Mouse (Mus musculus): ENCODE data around the gene Ctcf. TPM values are rescaled to one million over a fixed set of nuclear protein-coding genes. Genes with fewer than 3 reads are reported as not detected.

Gene Ctcf
- total RNA-seq, 1 experiment: 65.5 TPM

GRCm38 (mm10) chr8:105677891-105678290 lies 41.5 kb downstream of the Ctcf start:
- TF ChIP-seq CHD2 (IDR thresholded peaks at IDR 0.05; ENCODE audit: low read depth, low read length): no peak
- no peak for DNase-seq (ENCODE audit: low read depth, low spot score)
- H3K9me3 ChIP-seq (ENCODE audit: control insufficient read depth, insufficient read depth, low read depth, low read length): no peaks in the 10 kb centered on the region
- peaks cover 42% of the 10 kb centered on the region for H3K36me3 ChIP-seq (ENCODE audit: control insufficient read depth, insufficient read depth, low read length, poor library complexity, severe bottlenecking)
- H3K4me3 ChIP-seq (ENCODE audit: insufficient read depth in 1 of 2, low read depth in 1 of 2, low read length in 2 of 2, poor library complexity in 1 of 2, severe bottlenecking in 1 of 2): no peak overlapping the region
- no peak overlapping the region for H3K9ac ChIP-seq (ENCODE audit: insufficient read depth, low read depth, low read length, poor library complexity, severe bottlenecking)
- no peak overlapping the region for H3K27ac ChIP-seq (ENCODE audit: insufficient read depth, low read depth, low read length, poor library complexity, severe bottlenecking)
- in situ Hi-C loops (cut with MboI; ENCODE audit: low sequenced_read_pairs in 2 of 2, unreplicated experiment in 2 of 2): no loop called here
- H3K4me1 ChIP-seq (ENCODE audit: control insufficient read depth in 2 of 2, insufficient read depth in 2 of 2, low read length in 2 of 2, poor library complexity in 1 of 2): no peaks in the 10 kb centered on the region

GRCm38 (mm10) chr8:105685325-105685724 lies 49.0 kb downstream of the Ctcf start:
- Histone ChIP-seq H3K27ac (ENCODE audit: insufficient read depth, low read depth, low read length, poor library complexity, severe bottlenecking) (no peak overlapping the region), H3K9ac (ENCODE audit: insufficient read depth, low read depth, low read length, poor library complexity, severe bottlenecking) (peak overlapping the region; percentile 54; the same call in 1 of the 2 replicates), H3K9me3 (ENCODE audit: control insufficient read depth, insufficient read depth, low read depth, low read length) (no peaks in the 10 kb centered on the region), H3K4me1 (ENCODE audit: control insufficient read depth in 2 of 2, insufficient read depth in 2 of 2, low read length in 2 of 2, poor library complexity in 1 of 2) (peaks cover 3 to 14% of the 10 kb centered on the region in 2 experiments; a peak in 3 of 4 replicates), H3K4me3 (ENCODE audit: insufficient read depth in 1 of 2, low read depth in 1 of 2, low read length in 2 of 2, poor library complexity in 1 of 2, severe bottlenecking in 1 of 2) (peak overlapping the region in 1 of 2 experiments; percentile 50; a peak in 1 of 4 replicates), H3K36me3 (ENCODE audit: control insufficient read depth, insufficient read depth, low read length, poor library complexity, severe bottlenecking) (peaks cover 17% of the 10 kb centered on the region)
- in situ Hi-C loops (cut with MboI; ENCODE audit: low sequenced_read_pairs in 2 of 2, unreplicated experiment in 2 of 2): no loop called here
- no peak for DNase-seq (ENCODE audit: low read depth, low spot score)
- no peak for TF ChIP-seq CHD2 (IDR thresholded peaks at IDR 0.05; ENCODE audit: low read depth, low read length)
- TF ChIP-seq ZNF384 (IDR thresholded peaks at IDR 0.05; ENCODE audit: low read depth, low read length): 0 out of 2 replicates have a peak, but pooled peaks have one; percentile 9

GRCm38 (mm10) chr8:105685796-105686308 lies 49.5 kb downstream of the Ctcf start, which contains the start of gene Carmil2:
Gene Carmil2 (plus strand): TSS chr8:105686274.
- in situ Hi-C loops (cut with MboI; ENCODE audit: low sequenced_read_pairs in 2 of 2, unreplicated experiment in 2 of 2): no loop called here
- H3K27ac ChIP-seq (ENCODE audit: insufficient read depth, low read depth, low read length, poor library complexity, severe bottlenecking): peak within 1 kb of the TSS; percentile 47; the same call in 1 of the 2 replicates

GRCm38 (mm10) chr8:105686551-105686950 lies 50.2 kb downstream of the Ctcf start:
- Histone ChIP-seq H3K4me3 (ENCODE audit: insufficient read depth in 1 of 2, low read depth in 1 of 2, low read length in 2 of 2, poor library complexity in 1 of 2, severe bottlenecking in 1 of 2) (peak overlapping the region; percentile 50 to 56; a peak in 3 of 4 replicates), H3K27ac (ENCODE audit: insufficient read depth, low read depth, low read length, poor library complexity, severe bottlenecking) (no peak overlapping the region), H3K9me3 (ENCODE audit: control insufficient read depth, insufficient read depth, low read depth, low read length) (no peaks in the 10 kb centered on the region), H3K9ac (ENCODE audit: insufficient read depth, low read depth, low read length, poor library complexity, severe bottlenecking) (peak overlapping the region; percentile 54), H3K36me3 (ENCODE audit: control insufficient read depth, insufficient read depth, low read length, poor library complexity, severe bottlenecking) (peaks cover 7% of the 10 kb centered on the region), H3K4me1 (ENCODE audit: control insufficient read depth in 2 of 2, insufficient read depth in 2 of 2, low read length in 2 of 2, poor library complexity in 1 of 2) (peaks cover 3 to 14% of the 10 kb centered on the region in 2 experiments; a peak in 3 of 4 replicates)
- in situ Hi-C loops (cut with MboI; ENCODE audit: low sequenced_read_pairs in 2 of 2, unreplicated experiment in 2 of 2): no loop called here
- DNase-seq (ENCODE audit: low read depth, low spot score): no peak
- TF ChIP-seq CHD2 (IDR thresholded peaks at IDR 0.05; ENCODE audit: low read depth, low read length) (no peak), ZNF384 (IDR thresholded peaks at IDR 0.05; ENCODE audit: low read depth, low read length) (no peak), MAFK (IDR thresholded peaks at IDR 0.05; ENCODE audit: insufficient read depth, low read depth, low read length) (no peak), HCFC1 (IDR thresholded peaks at IDR 0.05; ENCODE audit: borderline replicate concordance, insufficient read depth, low read length) (no peak), ZC3H11A (IDR thresholded peaks at IDR 0.05; ENCODE audit: borderline replicate concordance, low read depth, low read length) (no peak)

More at GRCm38 (mm10) chr8:105685796-105686308, 49.5 kb downstream of the Ctcf start, which contains the start of gene Carmil2:
- Histone ChIP-seq H3K36me3 (ENCODE audit: control insufficient read depth, insufficient read depth, low read length, poor library complexity, severe bottlenecking) (peaks cover 12% of the 10 kb centered on the region), H3K4me1 (ENCODE audit: control insufficient read depth in 2 of 2, insufficient read depth in 2 of 2, low read length in 2 of 2, poor library complexity in 1 of 2) (peaks cover 3 to 14% of the 10 kb centered on the region in 2 experiments; a peak in 3 of 4 replicates), H3K4me3 (ENCODE audit: insufficient read depth in 1 of 2, low read depth in 1 of 2, low read length in 2 of 2, poor library complexity in 1 of 2, severe bottlenecking in 1 of 2) (peak within 1 kb of the TSS; percentile 50 to 56), H3K9ac (ENCODE audit: insufficient read depth, low read depth, low read length, poor library complexity, severe bottlenecking) (peak within 1 kb of the TSS; percentile 54), H3K9me3 (ENCODE audit: control insufficient read depth, insufficient read depth, low read depth, low read length) (no peaks in the 10 kb centered on the region)
- no peak for DNase-seq (ENCODE audit: low read depth, low spot score)
- TF ChIP-seq HCFC1 (IDR thresholded peaks at IDR 0.05; ENCODE audit: borderline replicate concordance, insufficient read depth, low read length): peak; percentile 39; the same call in 1 of the 2 replicates
- TF ChIP-seq ZNF384 (IDR thresholded peaks at IDR 0.05; ENCODE audit: low read depth, low read length): no peak
- TF ChIP-seq MAFK (IDR thresholded peaks at IDR 0.05; ENCODE audit: insufficient read depth, low read depth, low read length): no peak
- peak; percentile 68; the same call in 1 of the 2 replicates for TF ChIP-seq ZC3H11A (IDR thresholded peaks at IDR 0.05; ENCODE audit: borderline replicate concordance, low read depth, low read length)
- no peak for TF ChIP-seq CHD2 (IDR thresholded peaks at IDR 0.05; ENCODE audit: low read depth, low read length)

- Histone ChIP-seq H3K4me1 (ENCODE audit: control insufficient read depth in 2 of 2, insufficient read depth in 2 of 2, low read length in 2 of 2, poor library complexity in 1 of 2) (peaks cover 3 to 14% of the 10 kb centered on the region in 2 experiments; a peak in 3 of 4 replicates), H3K9ac (ENCODE audit: insufficient read depth, low read depth, low read length, poor library complexity, severe bottlenecking) (no peak overlapping the region), H3K27ac (ENCODE audit: insufficient read depth, low read depth, low read length, poor library complexity, severe bottlenecking) (no peak overlapping the region), H3K9me3 (ENCODE audit: control insufficient read depth, insufficient read depth, low read depth, low read length) (no peaks in the 10 kb centered on the region), H3K4me3 (ENCODE audit: insufficient read depth in 1 of 2, low read depth in 1 of 2, low read length in 2 of 2, poor library complexity in 1 of 2, severe bottlenecking in 1 of 2) (peak overlapping the region in 1 of 2 experiments; percentile 9; a peak in 2 of 4 replicates), H3K36me3 (ENCODE audit: control insufficient read depth, insufficient read depth, low read length, poor library complexity, severe bottlenecking) (peaks cover 7% of the 10 kb centered on the region)
- TF ChIP-seq CHD2 (IDR thresholded peaks at IDR 0.05; ENCODE audit: low read depth, low read length) (no peak), MAFK (IDR thresholded peaks at IDR 0.05; ENCODE audit: insufficient read depth, low read depth, low read length) (no peak)
- no peak for DNase-seq (ENCODE audit: low read depth, low spot score)
- in situ Hi-C loops (cut with MboI; ENCODE audit: low sequenced_read_pairs in 2 of 2, unreplicated experiment in 2 of 2): no loop called here
Measured at GRCm38 (mm10) chr8:105687512-105687911, 51.1 kb downstream of the Ctcf start.

All from ES-E14 (cell line).